Mouse (Mus musculus) stomach, postnatal 0 days (tissue): Measurements from ENCODE around the gene Plekha6.

Source experiments
- CTCF ChIP-seq: IDR thresholded peaks from 2 replicates; pipeline ENCODE4 v1.5.1; 2016; ENCODE audit warnings: antibody characterized with exemption, low read depth, mild to moderate bottlenecking, moderate library complexity
- EP300 ChIP-seq: optimal IDR thresholded peaks from 2 replicates; pipeline ENCODE3; 2016; ENCODE audit warnings: antibody characterized with exemption

DNA sequence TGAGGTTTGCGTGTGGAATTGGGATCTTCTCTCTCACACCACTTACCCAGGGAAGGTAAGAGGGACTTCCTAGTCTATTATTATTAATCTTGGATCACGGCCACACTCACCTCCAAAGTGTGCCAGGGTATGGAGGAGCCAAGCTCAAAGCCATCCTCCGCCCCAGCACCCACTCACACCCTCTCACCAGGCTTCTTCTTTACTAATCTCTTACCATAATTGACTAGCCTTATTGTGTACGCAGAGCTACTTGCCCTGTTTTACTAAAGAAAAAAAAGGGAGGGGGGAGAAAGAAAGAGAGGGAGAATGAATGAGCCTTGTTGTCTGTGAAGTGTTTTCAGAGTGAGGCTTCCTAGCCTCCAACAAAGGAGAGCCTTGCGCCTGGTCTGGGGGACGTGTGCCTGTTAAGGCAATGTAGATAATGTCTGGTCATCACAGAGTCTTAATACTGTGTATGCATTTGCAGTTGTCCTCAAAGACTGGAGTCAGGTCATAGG lies 164.3 kb downstream of the Plekha6 start:
- no peak for TF ChIP-seq CTCF
- no peak for TF ChIP-seq EP300
